ENCODE assay signal across 1 mouse cellular context in the genomic region with DNA sequence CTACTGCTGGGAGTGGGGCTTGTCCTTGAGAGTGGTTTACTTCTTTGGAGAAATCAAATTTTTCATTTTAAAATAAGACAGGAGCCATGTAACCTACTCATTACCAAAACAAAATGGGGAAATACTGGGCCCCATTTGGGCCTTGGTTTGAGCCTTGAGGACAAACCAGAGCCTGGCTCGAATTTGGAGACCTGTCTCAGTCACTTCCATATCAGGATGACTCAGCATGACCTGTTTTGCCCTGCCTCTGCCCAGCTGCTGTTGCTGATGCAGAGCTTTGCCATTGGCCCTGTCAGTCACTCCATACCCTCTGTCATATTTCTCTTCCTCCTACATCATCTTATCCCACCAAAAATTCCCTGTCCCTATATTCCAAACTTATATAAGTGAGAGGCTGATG.
TF ChIP-seq lines count a peak whose summit lies in the region.

No protein-coding gene starts in this region.

TF ChIP-seq in MEL, 35 proteins besides CTCF, POLR2A, EP300 and RAD21 (continued from another document):
- TF ChIP-seq MYC (IDR thresholded peaks at IDR 0.05; ENCODE audit: low read depth, low read length) (no peak), E2F4 (IDR thresholded peaks at IDR 0.05; ENCODE audit: borderline replicate concordance, low read depth, low read length) (no peak), ZKSCAN1 (IDR thresholded peaks at IDR 0.05; ENCODE audit: low read depth, low read length) (no peak)
